Mouse (Mus musculus) gastrocnemius, postnatal 10 days (tissue): Measurements from ENCODE around the gene Atp8b5. TPM values are rescaled to one million over a fixed set of nuclear protein-coding genes. Genes with fewer than 3 reads are reported as not detected.

ENCODE experiments used
- DNase-seq: peaks from one replicate; pipeline ENCODE4 v3.0.0; 2021; ENCODE audit warnings: mixed read lengths
- total RNA-seq, 2 experiments: library from RNA; stranded (reverse); gene quantifications; 2 replicates each; pipeline ENCODE4 v1.2.3; 2021

The Atp8b5 gene
- total RNA-seq, 2 experiments from 2014 or later: 0.05 to 0.11 TPM

GRCm38 (mm10) chr4:43415221-43416070, 148.5 kb downstream of the Atp8b5 start:
- no peak for DNase-seq

GRCm38 (mm10) chr4:43416071-43416490, 149.1 kb downstream of the Atp8b5 start:
- DNase-seq: no peak

DNA sequence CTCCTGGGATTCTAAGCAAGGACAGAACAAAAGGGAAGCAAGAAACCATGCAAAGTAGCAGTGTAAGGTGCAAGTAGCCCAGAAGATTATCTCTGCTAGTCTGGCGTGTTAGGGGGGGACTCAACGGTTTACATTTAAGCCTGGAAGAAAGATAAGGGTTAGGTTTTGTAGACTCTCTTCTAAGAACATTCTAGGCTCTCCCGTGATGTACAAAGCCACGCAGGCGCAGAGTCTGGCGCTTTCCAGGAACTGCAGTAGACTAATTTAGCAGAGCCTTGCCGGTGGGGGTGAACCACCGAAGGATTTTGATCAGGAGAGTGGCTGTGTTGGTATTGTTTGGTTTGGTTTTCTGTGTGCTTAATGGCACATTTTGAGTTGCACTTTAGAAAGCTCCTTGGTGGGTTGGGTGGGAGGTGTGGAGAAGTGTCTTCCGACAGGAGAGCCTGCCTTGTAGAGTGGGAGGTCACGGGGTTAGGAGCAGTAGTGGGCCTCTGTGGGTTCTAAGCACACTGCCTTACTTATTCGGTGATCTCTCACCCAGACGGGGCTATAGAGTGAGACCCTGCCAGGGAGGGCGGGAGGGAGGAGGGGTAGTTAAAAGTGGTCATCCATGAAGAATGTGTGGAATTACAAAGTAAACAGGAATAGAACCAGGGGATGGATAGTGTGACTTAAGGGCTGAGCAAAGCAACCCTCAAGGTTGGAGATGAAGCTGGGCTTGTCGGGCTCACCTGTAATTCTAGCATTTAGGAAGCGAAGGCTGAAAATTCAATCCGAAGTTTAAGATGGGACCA, 150.5 kb downstream of the Atp8b5 start:
- no peak for DNase-seq

GRCm38 (mm10) chr4:43418450-43418849, 151.5 kb downstream of the Atp8b5 start:
- no peak for DNase-seq

- DNase-seq: no peak
Measured at GRCm38 (mm10) chr4:43418973-43419656, 152.2 kb downstream of the Atp8b5 start.

- no peak for DNase-seq
Measured at GRCm38 (mm10) chr4:43419801-43420281, 152.9 kb downstream of the Atp8b5 start.

DNA sequence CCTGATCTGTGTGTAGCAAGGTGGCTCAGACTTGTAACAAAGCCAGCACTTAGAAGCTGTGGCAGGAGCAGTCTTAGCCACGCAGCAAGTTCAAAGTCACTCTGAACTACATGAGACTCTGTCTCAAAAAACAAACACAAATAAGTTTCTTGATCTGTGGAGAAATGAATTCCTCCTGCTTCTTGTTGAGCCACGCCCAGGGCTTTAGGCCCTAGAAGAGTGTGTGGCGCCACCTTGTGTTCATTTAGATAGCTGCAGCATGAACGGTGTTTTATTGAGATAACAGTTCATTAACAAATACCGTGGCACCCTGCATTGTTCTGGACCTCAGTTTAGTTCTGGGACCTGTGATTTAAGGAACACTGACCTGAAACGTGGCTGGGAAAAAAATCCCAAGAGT, 153.3 kb downstream of the Atp8b5 start:
- peak; percentile 77 for DNase-seq

GRCm38 (mm10) chr4:43421632-43422240, 154.8 kb downstream of the Atp8b5 start:
- DNase-seq: no peak

Other genes starting within 250 kb of the Atp8b5 start
- gene Pigo, start 241.3 kb upstream of the Atp8b5 start, total RNA-seq: 1 to 10 TPM; 7.6 to 9.6 TPM
- 10 to 100 TPM; 81.8 to 84.3 TPM for gene Stoml2, start 235.4 kb upstream of the Atp8b5 start, total RNA-seq
- gene Fam214b, start 220.9 kb upstream of the Atp8b5 start, total RNA-seq: 10 to 100 TPM; 19.3 to 23.7 TPM
- 1 to 10 TPM; 5.0 to 7.1 TPM for gene Unc13b, start 208.2 kb upstream of the Atp8b5 start, total RNA-seq
- 10 to 100 TPM; 30.3 to 33.9 TPM for gene Rusc2, start 114.8 kb downstream of the Atp8b5 start, total RNA-seq
- not detected for gene Fam166b, start 162.0 kb downstream of the Atp8b5 start, total RNA-seq
- 10 to 100 TPM; 28.0 to 34.7 TPM for gene Tesk1, start 174.8 kb downstream of the Atp8b5 start, total RNA-seq
- under 1 TPM in 1 of 2 experiments, not detected in 1; 0.61 TPM for gene Cd72, start 187.5 kb downstream of the Atp8b5 start, total RNA-seq
- gene Sit1, start 216.6 kb downstream of the Atp8b5 start, total RNA-seq: not detected
- 10 to 100 TPM; 23.4 to 24.1 TPM for gene Ccdc107, start 225.7 kb downstream of the Atp8b5 start, total RNA-seq
- 1 to 10 TPM; 2.8 to 3.8 TPM for gene Arhgef39, start 232.5 kb downstream of the Atp8b5 start, total RNA-seq
- 1 to 10 TPM; 2.8 TPM for gene Car9, start 239.8 kb downstream of the Atp8b5 start, total RNA-seq